Mouse (Mus musculus) stomach, postnatal 0 days (tissue): Measurements from ENCODE around the gene Ext2. TPM values are rescaled to one million over a fixed set of nuclear protein-coding genes. Genes with fewer than 3 reads are reported as not detected.

Source experiments
- ATAC-seq: fragments of 200-750 bp; cut with Nextera tagmentation; 2 replicates; pipeline ENCODE4 v1.8.0; 2017; ENCODE audit not compliant: low FRiP score, low TSS enrichment
- DNase-seq: peaks from one replicate; pipeline ENCODE4 v3.0.0-alpha.2; 2016; ENCODE audit warnings: low spot score
- H3K27ac ChIP-seq: fragments of 300-500 bp; sonication (generic); replicated peaks from 2 replicates; pipeline ENCODE4 v1.5.1; 2014; ENCODE audit warnings: mild to moderate bottlenecking, control low read depth
- H3K27me3 ChIP-seq: fragments of 300-500 bp; sonication (generic); 2 replicates; pipeline ENCODE4 v1.6.1; 2014; ENCODE audit warnings: low read length; ENCODE audit not compliant: control insufficient read depth, insufficient read depth
- H3K36me3 ChIP-seq: fragments of 300-500 bp; sonication (generic); 2 replicates; pipeline ENCODE4 v1.6.1; 2014; ENCODE audit warnings: low read length, mixed read lengths; ENCODE audit not compliant: control insufficient read depth, insufficient read depth
- H3K4me1 ChIP-seq: fragments of 300-500 bp; sonication (generic); replicated peaks from 2 replicates; pipeline ENCODE4 v1.6.1; 2014; ENCODE audit warnings: antibody characterized with exemption; ENCODE audit not compliant: control insufficient read depth, insufficient read depth
- H3K4me2 ChIP-seq: fragments of 300-500 bp; sonication (generic); replicated peaks from 2 replicates; pipeline ENCODE4 v1.6.1; 2014; ENCODE audit warnings: low read depth, mild to moderate bottlenecking, control low read depth, moderate library complexity
- H3K4me3 ChIP-seq: fragments of 300-500 bp; sonication (generic); 2 replicates; pipeline ENCODE4 v1.5.1; 2014; ENCODE audit warnings: low read depth, low read length, control low read depth
- H3K9ac ChIP-seq: fragments of 300-500 bp; sonication (generic); 2 replicates; pipeline ENCODE4 v1.6.1; 2014; ENCODE audit warnings: mild to moderate bottlenecking, low read length, control low read depth, mixed read lengths
- H3K9me3 ChIP-seq: fragments of 300-500 bp; sonication (generic); 2 replicates; pipeline ENCODE4 v1.6.1; 2016; ENCODE audit warnings: low read length; ENCODE audit not compliant: control insufficient read depth
- CTCF ChIP-seq: IDR thresholded peaks from 2 replicates; pipeline ENCODE4 v1.5.1; 2016; ENCODE audit warnings: antibody characterized with exemption, low read depth, mild to moderate bottlenecking, moderate library complexity
- EP300 ChIP-seq: optimal IDR thresholded peaks from 2 replicates; pipeline ENCODE3; 2016; ENCODE audit warnings: antibody characterized with exemption
- WGBS: fragments of 180-500 bp; shearing (Covaris S2); extraction: QIAGEN DNeasy Blood & Tissue Kit; methylation state at CpG from one replicate; pipeline ENCODE4 v1.1.7; 2014; 5-methylcytosine and 5-hydroxymethylcytosine counted together
- polyA plus RNA-seq: library from polyadenylated mRNA; unstranded; fragments of >200 nt; fragmentation: Nextera tagmentation; extraction: Ambion mirVana; gene quantifications from 2 replicates; pipeline ENCODE4 v1.2.1, GENCODE M21; 2015

Gene Ext2
- polyA plus RNA-seq, 1 experiment from 2014 or later: 51.2 TPM

DNA sequence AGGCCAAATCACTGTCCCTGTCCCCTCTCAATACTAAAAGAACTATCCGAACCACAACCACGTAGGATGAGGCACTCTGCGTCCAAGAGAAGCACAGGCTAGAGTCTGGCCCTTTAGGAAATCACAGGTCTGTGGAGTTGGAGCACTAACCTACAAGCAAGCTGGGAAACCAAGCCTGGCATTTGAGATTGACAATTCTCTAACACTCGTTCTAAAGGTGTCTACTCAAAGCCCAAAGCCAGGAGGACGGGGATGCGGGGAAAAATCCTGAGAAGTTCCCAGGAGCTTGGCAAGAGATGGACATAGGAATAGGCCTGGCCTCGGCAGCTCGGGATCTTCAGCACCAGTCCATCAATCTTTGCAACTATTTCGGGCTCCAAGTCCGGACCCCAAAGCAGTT lies 177.2 kb downstream of the Ext2 start:
- no peak overlapping the region for H3K27ac ChIP-seq
- peaks cover 32% of the 10 kb centered on the region for H3K27me3 ChIP-seq
- no peak for DNase-seq
- H3K4me1 ChIP-seq: 0 out of 2 replicates have a peak, but pooled peaks cover 3% of the 10 kb centered on the region
- no peak overlapping the region for H3K9ac ChIP-seq
- WGBS: 61% methylated on average over 10 of the region's 10 CpGs
- H3K36me3 ChIP-seq: no peaks in the 10 kb centered on the region
- no peaks in the 10 kb centered on the region for H3K9me3 ChIP-seq
- TF ChIP-seq EP300 (no peak), CTCF (no peak)
- no peak overlapping the region for H3K4me2 ChIP-seq
- H3K4me3 ChIP-seq: no peak overlapping the region
- no peak for ATAC-seq

- no peak for TF ChIP-seq CTCF
- TF ChIP-seq EP300: no peak
- DNase-seq (no peak), ATAC-seq (no peak)
- H3K4me2 ChIP-seq: no peak overlapping the region
- H3K4me1 ChIP-seq: 0 out of 2 replicates have a peak, but pooled peaks cover 3% of the 10 kb centered on the region
- no peak overlapping the region for H3K27ac ChIP-seq
- H3K4me3 ChIP-seq: no peak overlapping the region
- 74% methylated on average over 6 of the region's 6 CpGs for WGBS
- H3K27me3 ChIP-seq: peaks cover 30% of the 10 kb centered on the region
- no peaks in the 10 kb centered on the region for H3K9me3 ChIP-seq
- H3K36me3 ChIP-seq: no peaks in the 10 kb centered on the region
- no peak overlapping the region for H3K9ac ChIP-seq
Observed at GRCm38 (mm10) chr2:93644731-93645130, 177.6 kb downstream of the Ext2 start.

GRCm38 (mm10) chr2:93644234-93644633 lies 178.1 kb downstream of the Ext2 start:
- 0 out of 2 replicates have a peak, but pooled peaks cover 3% of the 10 kb centered on the region for H3K4me1 ChIP-seq
- ATAC-seq: no peak
- no peak overlapping the region for H3K27ac ChIP-seq
- no peak overlapping the region for H3K4me2 ChIP-seq
- H3K27me3 ChIP-seq: peaks cover 30% of the 10 kb centered on the region
- no peaks in the 10 kb centered on the region for H3K9me3 ChIP-seq
- no peak overlapping the region for H3K9ac ChIP-seq
- no peak for DNase-seq
- H3K36me3 ChIP-seq: no peaks in the 10 kb centered on the region
- no peak for TF ChIP-seq EP300
- TF ChIP-seq CTCF: no peak
- 72% methylated on average over 4 of the region's 4 CpGs for WGBS
- no peak overlapping the region for H3K4me3 ChIP-seq

GRCm38 (mm10) chr2:93643403-93643780 lies 179.0 kb downstream of the Ext2 start:
- H3K4me3 ChIP-seq: peak overlapping the region; percentile 42
- H3K4me2 ChIP-seq: peak overlapping the region; percentile 67
- 7% methylated on average over 28 of the region's 28 CpGs for WGBS
- no peak for TF ChIP-seq EP300
- no peak for TF ChIP-seq CTCF
- DNase-seq (no peak), ATAC-seq (no peak)
- H3K9ac ChIP-seq: no peak overlapping the region
- 0 out of 2 replicates have a peak, but pooled peaks cover 3% of the 10 kb centered on the region for H3K4me1 ChIP-seq
- H3K27ac ChIP-seq: no peak overlapping the region
- no peaks in the 10 kb centered on the region for H3K9me3 ChIP-seq
- peaks cover 27% of the 10 kb centered on the region for H3K27me3 ChIP-seq
- H3K36me3 ChIP-seq: no peaks in the 10 kb centered on the region

DNA sequence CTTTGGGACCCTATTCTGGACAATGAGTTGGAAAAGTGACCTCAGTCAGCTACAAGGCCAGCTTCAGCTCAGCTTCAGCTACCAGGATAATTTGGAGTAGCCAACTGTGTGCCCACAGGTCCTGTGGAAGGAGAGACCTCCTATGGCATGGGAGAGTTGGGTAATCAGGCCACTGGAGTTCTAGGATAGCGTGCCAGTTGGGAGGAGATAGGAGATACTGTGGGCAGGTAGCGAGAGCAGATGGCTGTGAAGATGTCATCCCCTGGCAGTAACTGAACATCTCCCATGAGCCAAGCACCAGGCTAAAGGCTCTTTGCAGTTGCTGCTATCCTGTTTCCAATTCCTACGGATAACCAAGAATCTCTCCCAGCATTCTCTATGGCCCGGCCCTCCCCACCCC lies 187.8 kb downstream of the Ext2 start:
- Histone ChIP-seq H3K36me3 (no peaks in the 10 kb centered on the region), H3K4me1 (no peaks in the 10 kb centered on the region), H3K27ac (no peak overlapping the region), H3K9me3 (no peaks in the 10 kb centered on the region), H3K4me2 (no peak overlapping the region), H3K4me3 (no peak overlapping the region), H3K9ac (no peak overlapping the region), H3K27me3 (no peaks in the 10 kb centered on the region; the same call in 1 of the 2 replicates)
- WGBS: 77% methylated on average over 4 of the region's 4 CpGs
- TF ChIP-seq CTCF: no peak
- no peak for TF ChIP-seq EP300
- DNase-seq: no peak
- ATAC-seq: no peak

- 52% methylated on average over 13 of the region's 13 CpGs for WGBS
- no peak for DNase-seq
- H3K4me1 ChIP-seq: no peaks in the 10 kb centered on the region
- H3K4me3 ChIP-seq: no peak overlapping the region
- H3K4me2 ChIP-seq: no peak overlapping the region
- no peaks in the 10 kb centered on the region for H3K9me3 ChIP-seq
- H3K36me3 ChIP-seq: no peaks in the 10 kb centered on the region
- H3K27ac ChIP-seq: no peak overlapping the region
- H3K27me3 ChIP-seq: no peaks in the 10 kb centered on the region
- ATAC-seq: no peak
- no peak for TF ChIP-seq CTCF
- no peak for TF ChIP-seq EP300
- no peak overlapping the region for H3K9ac ChIP-seq
Observed at GRCm38 (mm10) chr2:93624665-93625408, 197.5 kb downstream of the Ext2 start.
